Mouse (Mus musculus): ENCODE measurements at regions not wholly inside any gene's neighbourhood (a gene's known extent, or its start where the extent isn't known, plus 50 kb on each side); places are given as distances from the start of the nearest gene placed in this dataset.

GRCm38 (mm10) chr7:128854690-128855343, 110.1 kb downstream of the Sec23ip start:
- Histone ChIP-seq H3K36me3 (ENCODE audit: control insufficient read depth, insufficient read depth) (no peaks in the 10 kb centered on the region), H3K79me2 (ENCODE audit: control insufficient read depth, insufficient read depth) (no peaks in the 10 kb centered on the region), H3K4me3 (ENCODE audit: insufficient read depth, poor library complexity, severe bottlenecking) (no peak overlapping the region), H3K27me3 (ENCODE audit: control insufficient read depth, insufficient read depth, insufficient read length) (no peaks in the 10 kb centered on the region), H3K79me3 (ENCODE audit: low read depth) (no peaks in the 10 kb centered on the region), H3ac (ENCODE audit: control insufficient read depth, insufficient read length, low read depth) (no peak overlapping the region)
- TF ChIP-seq FOSL1 (IDR thresholded peaks at IDR 0.05; ENCODE audit: insufficient read depth, low read length, poor library complexity, severe bottlenecking) (no peak), CTCF (IDR thresholded peaks at IDR 0.05; ENCODE audit: control insufficient read depth, insufficient read depth, insufficient read length) (no peak), CEBPB (IDR thresholded peaks at IDR 0.05; ENCODE audit: low read depth) (no peak), USF1 (IDR thresholded peaks at IDR 0.05; ENCODE audit: low read depth) (no peak), MAX (IDR thresholded peaks at IDR 0.05) (no peak), MYOG (IDR thresholded peaks at IDR 0.05; ENCODE audit: control insufficient read depth, extremely low read depth, insufficient read length) (no peak), MYOD1 (IDR thresholded peaks at IDR 0.05; ENCODE audit: control insufficient read depth, insufficient read length, low read depth) (no peak)

- TF ChIP-seq MAX (IDR thresholded peaks at IDR 0.05) = no peak
- no peak for TF ChIP-seq MYOD1 (IDR thresholded peaks at IDR 0.05; ENCODE audit: control insufficient read depth, insufficient read length, low read depth)
- TF ChIP-seq MYOG (IDR thresholded peaks at IDR 0.05; ENCODE audit: control insufficient read depth, extremely low read depth, insufficient read length) = no peak
- no peak for TF ChIP-seq FOSL1 (IDR thresholded peaks at IDR 0.05; ENCODE audit: insufficient read depth, low read length, poor library complexity, severe bottlenecking)
- TF ChIP-seq CTCF (IDR thresholded peaks at IDR 0.05; ENCODE audit: control insufficient read depth, insufficient read depth, insufficient read length) = peak; percentile 31
- no peak for TF ChIP-seq USF1 (IDR thresholded peaks at IDR 0.05; ENCODE audit: low read depth)
- no peak for TF ChIP-seq CEBPB (IDR thresholded peaks at IDR 0.05; ENCODE audit: low read depth)
- H3K4me3 ChIP-seq (ENCODE audit: insufficient read depth, poor library complexity, severe bottlenecking) = no peak overlapping the region
- no peaks in the 10 kb centered on the region for H3K79me3 ChIP-seq (ENCODE audit: low read depth)
- H3K27me3 ChIP-seq (ENCODE audit: control insufficient read depth, insufficient read depth, insufficient read length) = no peaks in the 10 kb centered on the region
- H3K36me3 ChIP-seq (ENCODE audit: control insufficient read depth, insufficient read depth) = no peaks in the 10 kb centered on the region
- H3K79me2 ChIP-seq (ENCODE audit: control insufficient read depth, insufficient read depth) = no peaks in the 10 kb centered on the region
- no peak overlapping the region for H3ac ChIP-seq (ENCODE audit: control insufficient read depth, insufficient read length, low read depth)
Observed at GRCm38 (mm10) chr7:128860141-128860540, 115.4 kb downstream of the Sec23ip start.

GRCm38 (mm10) chr7:128860709-128861108, 116.0 kb downstream of the Sec23ip start:
- Histone ChIP-seq H3K36me3 (ENCODE audit: control insufficient read depth, insufficient read depth) (no peaks in the 10 kb centered on the region), H3K79me3 (ENCODE audit: low read depth) (no peaks in the 10 kb centered on the region), H3K79me2 (ENCODE audit: control insufficient read depth, insufficient read depth) (no peaks in the 10 kb centered on the region), H3K27me3 (ENCODE audit: control insufficient read depth, insufficient read depth, insufficient read length) (no peaks in the 10 kb centered on the region), H3K4me3 (ENCODE audit: insufficient read depth, poor library complexity, severe bottlenecking) (no peak overlapping the region), H3ac (ENCODE audit: control insufficient read depth, insufficient read length, low read depth) (no peak overlapping the region)
- TF ChIP-seq MYOG (IDR thresholded peaks at IDR 0.05; ENCODE audit: control insufficient read depth, extremely low read depth, insufficient read length) (no peak), MAX (IDR thresholded peaks at IDR 0.05) (no peak), USF1 (IDR thresholded peaks at IDR 0.05; ENCODE audit: low read depth) (no peak), CTCF (IDR thresholded peaks at IDR 0.05; ENCODE audit: control insufficient read depth, insufficient read depth, insufficient read length) (no peak), MYOD1 (IDR thresholded peaks at IDR 0.05; ENCODE audit: control insufficient read depth, insufficient read length, low read depth) (no peak), CEBPB (IDR thresholded peaks at IDR 0.05; ENCODE audit: low read depth) (no peak), FOSL1 (IDR thresholded peaks at IDR 0.05; ENCODE audit: insufficient read depth, low read length, poor library complexity, severe bottlenecking) (no peak)

GRCm38 (mm10) chr7:128861376-128861775, 116.6 kb downstream of the Sec23ip start:
- Histone ChIP-seq H3K36me3 (ENCODE audit: control insufficient read depth, insufficient read depth) (no peaks in the 10 kb centered on the region), H3K27me3 (ENCODE audit: control insufficient read depth, insufficient read depth, insufficient read length) (no peaks in the 10 kb centered on the region)

GRCm38 (mm10) chr7:128868799-128869198, 124.1 kb downstream of the Sec23ip start:
- Histone ChIP-seq H3ac (ENCODE audit: control insufficient read depth, insufficient read length, low read depth) (no peak overlapping the region), H3K4me3 (ENCODE audit: insufficient read depth, poor library complexity, severe bottlenecking) (no peak overlapping the region), H3K27me3 (ENCODE audit: control insufficient read depth, insufficient read depth, insufficient read length) (no peaks in the 10 kb centered on the region), H3K79me3 (ENCODE audit: low read depth) (no peaks in the 10 kb centered on the region), H3K36me3 (ENCODE audit: control insufficient read depth, insufficient read depth) (no peaks in the 10 kb centered on the region), H3K79me2 (ENCODE audit: control insufficient read depth, insufficient read depth) (no peaks in the 10 kb centered on the region)
- TF ChIP-seq CTCF (IDR thresholded peaks at IDR 0.05; ENCODE audit: control insufficient read depth, insufficient read depth, insufficient read length) (no peak), MYOG (IDR thresholded peaks at IDR 0.05; ENCODE audit: control insufficient read depth, extremely low read depth, insufficient read length) (no peak), CEBPB (IDR thresholded peaks at IDR 0.05; ENCODE audit: low read depth) (no peak), MAX (IDR thresholded peaks at IDR 0.05) (no peak), USF1 (IDR thresholded peaks at IDR 0.05; ENCODE audit: low read depth) (no peak), FOSL1 (IDR thresholded peaks at IDR 0.05; ENCODE audit: insufficient read depth, low read length, poor library complexity, severe bottlenecking) (no peak), MYOD1 (IDR thresholded peaks at IDR 0.05; ENCODE audit: control insufficient read depth, insufficient read length, low read depth) (no peak)

More at GRCm38 (mm10) chr7:128861376-128861775, 116.6 kb downstream of the Sec23ip start:
- no peak overlapping the region for H3K4me3 ChIP-seq (ENCODE audit: insufficient read depth, poor library complexity, severe bottlenecking)
- no peak overlapping the region for H3ac ChIP-seq (ENCODE audit: control insufficient read depth, insufficient read length, low read depth)
- TF ChIP-seq CTCF (IDR thresholded peaks at IDR 0.05; ENCODE audit: control insufficient read depth, insufficient read depth, insufficient read length) (no peak), MYOD1 (IDR thresholded peaks at IDR 0.05; ENCODE audit: control insufficient read depth, insufficient read length, low read depth) (no peak), MAX (IDR thresholded peaks at IDR 0.05) (no peak), MYOG (IDR thresholded peaks at IDR 0.05; ENCODE audit: control insufficient read depth, extremely low read depth, insufficient read length) (no peak), CEBPB (IDR thresholded peaks at IDR 0.05; ENCODE audit: low read depth) (no peak), FOSL1 (IDR thresholded peaks at IDR 0.05; ENCODE audit: insufficient read depth, low read length, poor library complexity, severe bottlenecking) (no peak), USF1 (IDR thresholded peaks at IDR 0.05; ENCODE audit: low read depth) (no peak)
- no peaks in the 10 kb centered on the region for H3K79me2 ChIP-seq (ENCODE audit: control insufficient read depth, insufficient read depth)
- no peaks in the 10 kb centered on the region for H3K79me3 ChIP-seq (ENCODE audit: low read depth)
